Mouse (Mus musculus): ENCODE data around the gene Defb33. TPM values are rescaled to one million over a fixed set of nuclear protein-coding genes. Genes with fewer than 3 reads are reported as not detected.

Defb33 gene
- polyA plus RNA-seq, 1 experiment from 2014 or later = not detected

DNA sequence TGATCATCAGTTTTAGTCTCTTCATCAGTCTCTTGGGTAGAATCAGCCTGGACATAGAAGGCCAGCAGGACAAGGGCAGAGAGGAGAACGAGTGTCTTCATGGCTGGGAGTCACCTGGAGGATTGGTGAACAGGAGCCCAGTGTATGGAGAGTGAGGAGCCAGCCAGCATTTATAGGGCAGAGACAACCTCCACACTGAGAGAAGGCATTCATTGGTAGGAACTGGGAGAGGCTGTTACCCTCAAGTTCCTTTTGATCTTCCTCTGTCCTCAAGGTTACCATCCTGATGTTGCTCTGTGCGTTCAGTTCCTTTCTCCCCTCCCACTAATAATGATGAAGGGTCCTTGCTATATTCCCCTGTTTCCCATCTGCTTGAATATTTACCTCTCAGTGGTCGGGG lies 52.1 kb downstream of the Defb33 start, which contains the start of gene AY761185:
Gene AY761185, minus strand, starts transcription at position 101 of the 400 bp plus-strand sequence.
- Histone ChIP-seq H3K9me3 (ENCODE audit: low read length) (no peaks in the 10 kb centered on the region), H3K4me2 (replicated peaks; ENCODE audit: low read depth, low read length) (no peak within 1 kb of the TSS), H3K4me3 (ENCODE audit: low read depth, low read length) (no peak within 1 kb of the TSS), H3K27ac (ENCODE audit: low read length) (no peak within 1 kb of the TSS), H3K4me1 (ENCODE audit: insufficient read depth, low read depth, low read length) (no peaks in the 10 kb centered on the region), H3K9ac (replicated peaks; ENCODE audit: low read depth) (no peak within 1 kb of the TSS), H3K27me3 (replicated peaks; ENCODE audit: insufficient read depth, low read length) (no peaks in the 10 kb centered on the region), H3K36me3 (ENCODE audit: insufficient read depth, low read length) (no peaks in the 10 kb centered on the region)
- no peak for TF ChIP-seq EP300 (IDR thresholded peaks at IDR 0.05)
- TF ChIP-seq CTCF (IDR thresholded peaks at IDR 0.05) = no peak
- ATAC-seq (no peak), DNase-seq (ENCODE audit: low spot score) (no peak)
- 60% methylated on average over 3 of the region's 3 CpGs for WGBS

Other genes starting within 250 kb of the Defb33 start
- not detected in 2 replicates for gene Gm15056, start 10.0 kb downstream of the Defb33 start, polyA plus RNA-seq (2015; fragmentation: Nextera tagmentation; extraction: Ambion mirVana)
- gene Gm6040, start 29.4 kb downstream of the Defb33 start, polyA plus RNA-seq (2015; fragmentation: Nextera tagmentation; extraction: Ambion mirVana) = not detected in 2 replicates
- gene AY761185, start 52.0 kb downstream of the Defb33 start, polyA plus RNA-seq (2015; fragmentation: Nextera tagmentation; extraction: Ambion mirVana) = not detected in 2 replicates
- gene Defa21, start 132.9 kb downstream of the Defb33 start, polyA plus RNA-seq (2015; fragmentation: Nextera tagmentation; extraction: Ambion mirVana) = not detected in 2 replicates
- gene Defa23, start 162.4 kb downstream of the Defb33 start, polyA plus RNA-seq (2015; fragmentation: Nextera tagmentation; extraction: Ambion mirVana) = not detected in 2 replicates
- not detected in 2 replicates for gene Defa35, start 172.4 kb downstream of the Defb33 start, polyA plus RNA-seq (2015; fragmentation: Nextera tagmentation; extraction: Ambion mirVana)
- not detected in 2 replicates for gene Defa25, start 191.8 kb downstream of the Defb33 start, polyA plus RNA-seq (2015; fragmentation: Nextera tagmentation; extraction: Ambion mirVana)
- gene Gm14851, start 203.4 kb downstream of the Defb33 start, polyA plus RNA-seq (2015; fragmentation: Nextera tagmentation; extraction: Ambion mirVana) = not detected in 2 replicates
- not detected in 2 replicates for gene Defa30, start 242.0 kb downstream of the Defb33 start, polyA plus RNA-seq (2015; fragmentation: Nextera tagmentation; extraction: Ambion mirVana)